Mouse (Mus musculus): Measurements from ENCODE around the gene Nckap5l. TPM values are rescaled to one million over a fixed set of nuclear protein-coding genes. Genes with fewer than 3 reads are reported as not detected.

Nckap5l gene
- polyA plus RNA-seq, 1 experiment: 6.1 TPM

- Histone ChIP-seq H3K4me3 (ENCODE audit: low read depth, low read length) (no peak overlapping the region), H3K27ac (ENCODE audit: insufficient read depth, low read length) (no peak overlapping the region), H3K4me1 (ENCODE audit: control insufficient read depth, insufficient read depth, low read length) (no peaks in the 10 kb centered on the region), H3K9me3 (replicated peaks; ENCODE audit: control insufficient read depth, insufficient read depth, low read length, poor library complexity, severe bottlenecking) (no peaks in the 10 kb centered on the region), H3K9ac (ENCODE audit: low read depth, poor library complexity, severe bottlenecking) (no peak overlapping the region), H3K36me3 (ENCODE audit: control insufficient read depth, insufficient read depth, low read length, poor library complexity, severe bottlenecking) (no peaks in the 10 kb centered on the region), H3K27me3 (ENCODE audit: control insufficient read depth, insufficient read depth, low read length, poor library complexity, severe bottlenecking) (no peaks in the 10 kb centered on the region)
- TF ChIP-seq POLR2A (IDR thresholded peaks at IDR 0.05; ENCODE audit: insufficient read depth, low read length) (no peak), CTCF (IDR thresholded peaks at IDR 0.05; ENCODE audit: low read depth, low read length) (no peak), EP300 (IDR thresholded peaks at IDR 0.05; ENCODE audit: insufficient read depth, low read depth, low read length) (no peak)
These were observed 73.5 kb downstream of the Nckap5l start for GRCm38 (mm10) chr15:99384071-99384470.

- H3K4me1 ChIP-seq (ENCODE audit: control insufficient read depth, insufficient read depth, low read length): no peaks in the 10 kb centered on the region
- H3K36me3 ChIP-seq (ENCODE audit: control insufficient read depth, insufficient read depth, low read length, poor library complexity, severe bottlenecking): no peaks in the 10 kb centered on the region
- H3K4me3 ChIP-seq (ENCODE audit: low read depth, low read length): no peak overlapping the region
- peaks cover 5% of the 10 kb centered on the region for H3K9me3 ChIP-seq (replicated peaks; ENCODE audit: control insufficient read depth, insufficient read depth, low read length, poor library complexity, severe bottlenecking)
- no peaks in the 10 kb centered on the region for H3K27me3 ChIP-seq (ENCODE audit: control insufficient read depth, insufficient read depth, low read length, poor library complexity, severe bottlenecking)
- TF ChIP-seq EP300 (IDR thresholded peaks at IDR 0.05; ENCODE audit: insufficient read depth, low read depth, low read length) (no peak), POLR2A (IDR thresholded peaks at IDR 0.05; ENCODE audit: insufficient read depth, low read length) (no peak), CTCF (IDR thresholded peaks at IDR 0.05; ENCODE audit: low read depth, low read length) (no peak)
- no peak overlapping the region for H3K27ac ChIP-seq (ENCODE audit: insufficient read depth, low read length)
- no peak overlapping the region for H3K9ac ChIP-seq (ENCODE audit: low read depth, poor library complexity, severe bottlenecking)
These were observed 74.7 kb downstream of the Nckap5l start for GRCm38 (mm10) chr15:99382893-99383292.

DNA sequence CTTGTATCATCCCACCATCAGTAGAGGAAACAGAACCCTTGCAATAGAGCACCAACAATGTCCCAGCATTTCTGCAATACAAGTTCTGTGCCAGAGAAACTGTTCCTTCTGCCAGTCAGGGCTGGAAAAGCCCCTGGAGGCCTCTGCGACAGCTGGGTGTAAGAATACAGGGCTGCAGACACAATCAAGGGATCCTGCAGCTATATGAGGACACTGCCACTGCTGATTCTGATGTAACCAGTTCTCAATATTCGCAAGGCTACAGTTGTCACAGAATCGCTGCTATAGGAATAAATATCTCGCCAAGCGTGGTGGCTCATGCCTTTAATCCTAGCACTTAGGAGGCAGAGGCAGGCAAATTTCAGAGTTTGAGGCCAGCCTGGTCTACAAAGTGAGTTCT is 81.3 kb downstream of the Nckap5l start:
- no peaks in the 10 kb centered on the region; the same call in 1 of the 2 replicates for H3K27me3 ChIP-seq (ENCODE audit: control insufficient read depth, insufficient read depth, low read length, poor library complexity, severe bottlenecking)
- peaks cover 5% of the 10 kb centered on the region for H3K9me3 ChIP-seq (replicated peaks; ENCODE audit: control insufficient read depth, insufficient read depth, low read length, poor library complexity, severe bottlenecking)
- no peak overlapping the region for H3K4me3 ChIP-seq (ENCODE audit: low read depth, low read length)
- H3K4me1 ChIP-seq (ENCODE audit: control insufficient read depth, insufficient read depth, low read length): no peaks in the 10 kb centered on the region
- no peak overlapping the region for H3K9ac ChIP-seq (ENCODE audit: low read depth, poor library complexity, severe bottlenecking)
- no peak overlapping the region for H3K27ac ChIP-seq (ENCODE audit: insufficient read depth, low read length)
- no peaks in the 10 kb centered on the region for H3K36me3 ChIP-seq (ENCODE audit: control insufficient read depth, insufficient read depth, low read length, poor library complexity, severe bottlenecking)
- TF ChIP-seq POLR2A (IDR thresholded peaks at IDR 0.05; ENCODE audit: insufficient read depth, low read length): no peak
- TF ChIP-seq CTCF (IDR thresholded peaks at IDR 0.05; ENCODE audit: low read depth, low read length): no peak
- no peak for TF ChIP-seq EP300 (IDR thresholded peaks at IDR 0.05; ENCODE audit: insufficient read depth, low read depth, low read length)

GRCm38 (mm10) chr15:99375581-99375980 is 82.0 kb downstream of the Nckap5l start:
- H3K36me3 ChIP-seq (ENCODE audit: control insufficient read depth, insufficient read depth, low read length, poor library complexity, severe bottlenecking): no peaks in the 10 kb centered on the region
- no peaks in the 10 kb centered on the region for H3K4me1 ChIP-seq (ENCODE audit: control insufficient read depth, insufficient read depth, low read length)
- no peak overlapping the region for H3K9ac ChIP-seq (ENCODE audit: low read depth, poor library complexity, severe bottlenecking)
- no peak overlapping the region for H3K4me3 ChIP-seq (ENCODE audit: low read depth, low read length)
- no peaks in the 10 kb centered on the region; the same call in 1 of the 2 replicates for H3K27me3 ChIP-seq (ENCODE audit: control insufficient read depth, insufficient read depth, low read length, poor library complexity, severe bottlenecking)
- no peak overlapping the region for H3K27ac ChIP-seq (ENCODE audit: insufficient read depth, low read length)
- TF ChIP-seq EP300 (IDR thresholded peaks at IDR 0.05; ENCODE audit: insufficient read depth, low read depth, low read length) (no peak), CTCF (IDR thresholded peaks at IDR 0.05; ENCODE audit: low read depth, low read length) (no peak), POLR2A (IDR thresholded peaks at IDR 0.05; ENCODE audit: insufficient read depth, low read length) (no peak)
- H3K9me3 ChIP-seq (replicated peaks; ENCODE audit: control insufficient read depth, insufficient read depth, low read length, poor library complexity, severe bottlenecking): peaks cover 5% of the 10 kb centered on the region

DNA sequence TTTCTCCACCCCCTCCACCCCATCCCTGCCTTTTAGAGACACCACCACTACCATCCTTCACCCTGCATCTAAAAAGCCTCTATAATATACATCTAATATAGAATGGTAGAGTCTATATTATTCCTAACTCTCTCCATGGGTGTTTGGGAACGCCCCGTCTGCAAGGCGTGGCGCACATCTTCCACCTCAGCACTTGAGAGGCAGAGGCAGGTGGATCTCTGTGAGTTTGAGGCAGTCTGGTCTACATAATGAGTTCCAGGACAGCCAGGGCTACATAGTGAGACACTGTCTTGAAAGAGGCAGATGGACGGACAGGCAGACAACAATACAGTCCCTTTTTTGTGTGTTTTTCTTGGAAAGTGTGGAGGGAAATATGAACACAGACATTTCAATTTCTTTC is 82.5 kb downstream of the Nckap5l start:
- H3K27me3 ChIP-seq (ENCODE audit: control insufficient read depth, insufficient read depth, low read length, poor library complexity, severe bottlenecking): no peaks in the 10 kb centered on the region; the same call in 1 of the 2 replicates
- H3K9ac ChIP-seq (ENCODE audit: low read depth, poor library complexity, severe bottlenecking): no peak overlapping the region
- H3K27ac ChIP-seq (ENCODE audit: insufficient read depth, low read length): no peak overlapping the region
- H3K36me3 ChIP-seq (ENCODE audit: control insufficient read depth, insufficient read depth, low read length, poor library complexity, severe bottlenecking): no peaks in the 10 kb centered on the region
- TF ChIP-seq EP300 (IDR thresholded peaks at IDR 0.05; ENCODE audit: insufficient read depth, low read depth, low read length) (no peak), CTCF (IDR thresholded peaks at IDR 0.05; ENCODE audit: low read depth, low read length) (no peak), POLR2A (IDR thresholded peaks at IDR 0.05; ENCODE audit: insufficient read depth, low read length) (no peak)
- H3K9me3 ChIP-seq (replicated peaks; ENCODE audit: control insufficient read depth, insufficient read depth, low read length, poor library complexity, severe bottlenecking): peaks cover 5% of the 10 kb centered on the region
- no peaks in the 10 kb centered on the region for H3K4me1 ChIP-seq (ENCODE audit: control insufficient read depth, insufficient read depth, low read length)
- no peak overlapping the region for H3K4me3 ChIP-seq (ENCODE audit: low read depth, low read length)

GRCm38 (mm10) chr15:99372761-99373160 is 84.8 kb downstream of the Nckap5l start:
- Histone ChIP-seq H3K4me1 (ENCODE audit: control insufficient read depth, insufficient read depth, low read length) (no peaks in the 10 kb centered on the region), H3K9me3 (replicated peaks; ENCODE audit: control insufficient read depth, insufficient read depth, low read length, poor library complexity, severe bottlenecking) (no peaks in the 10 kb centered on the region), H3K36me3 (ENCODE audit: control insufficient read depth, insufficient read depth, low read length, poor library complexity, severe bottlenecking) (no peaks in the 10 kb centered on the region), H3K9ac (ENCODE audit: low read depth, poor library complexity, severe bottlenecking) (no peak overlapping the region), H3K4me3 (ENCODE audit: low read depth, low read length) (no peak overlapping the region), H3K27me3 (ENCODE audit: control insufficient read depth, insufficient read depth, low read length, poor library complexity, severe bottlenecking) (no peaks in the 10 kb centered on the region; the same call in 1 of the 2 replicates), H3K27ac (ENCODE audit: insufficient read depth, low read length) (no peak overlapping the region)
- no peak for TF ChIP-seq POLR2A (IDR thresholded peaks at IDR 0.05; ENCODE audit: insufficient read depth, low read length)
- TF ChIP-seq EP300 (IDR thresholded peaks at IDR 0.05; ENCODE audit: insufficient read depth, low read depth, low read length): no peak
- no peak for TF ChIP-seq CTCF (IDR thresholded peaks at IDR 0.05; ENCODE audit: low read depth, low read length)

Other genes starting within 250 kb of the Nckap5l start
- gene Kcnh3, start 232.9 kb downstream of the Nckap5l start, polyA plus RNA-seq (2011; ENCODE audit: insufficient read depth, insufficient read length, low read depth, missing spikeins): 0.99 and 1.3 TPM in 2 replicates
- 76.2 and 84.9 TPM in 2 replicates for gene Mcrs1, start 205.8 kb downstream of the Nckap5l start, polyA plus RNA-seq (2011; ENCODE audit: insufficient read depth, insufficient read length, low read depth, missing spikeins)
- 42.8 and 51.2 TPM in 2 replicates for gene Prpf40b, start 162.7 kb downstream of the Nckap5l start, polyA plus RNA-seq (2011; ENCODE audit: insufficient read depth, insufficient read length, low read depth, missing spikeins)
- not detected in 2 replicates for gene Fam186b, start 161.9 kb downstream of the Nckap5l start, polyA plus RNA-seq (2011; ENCODE audit: insufficient read depth, insufficient read length, low read depth, missing spikeins)
- 10.1 and 10.2 TPM in 2 replicates for gene Fmnl3, start 87.3 kb downstream of the Nckap5l start, polyA plus RNA-seq (2011; ENCODE audit: insufficient read depth, insufficient read length, low read depth, missing spikeins)
- gene Tmbim6, start 64.9 kb downstream of the Nckap5l start, polyA plus RNA-seq (2011; ENCODE audit: insufficient read depth, insufficient read length, low read depth, missing spikeins): 429 and 499 TPM in 2 replicates
- 10.7 and 12.5 TPM in 2 replicates for gene Bcdin3d, start 17.0 kb upstream of the Nckap5l start, polyA plus RNA-seq (2011; ENCODE audit: insufficient read depth, insufficient read length, low read depth, missing spikeins)
- gene Faim2, start 70.4 kb upstream of the Nckap5l start, polyA plus RNA-seq (2011; ENCODE audit: insufficient read depth, insufficient read length, low read depth, missing spikeins): 0.72 and 0.90 TPM in 2 replicates
- not detected in 2 replicates for gene Aqp2, start 121.3 kb upstream of the Nckap5l start, polyA plus RNA-seq (2011; ENCODE audit: insufficient read depth, insufficient read length, low read depth, missing spikeins)
- gene Aqp5, start 133.0 kb upstream of the Nckap5l start, polyA plus RNA-seq (2011; ENCODE audit: insufficient read depth, insufficient read length, low read depth, missing spikeins): not detected in 2 replicates
- gene Aqp6, start 143.7 kb upstream of the Nckap5l start, polyA plus RNA-seq (2011; ENCODE audit: insufficient read depth, insufficient read length, low read depth, missing spikeins): 0.32 and 0.42 TPM in 2 replicates
- 122 and 134 TPM in 2 replicates for gene Racgap1, start 193.9 kb upstream of the Nckap5l start, polyA plus RNA-seq (2011; ENCODE audit: insufficient read depth, insufficient read length, low read depth, missing spikeins)
- gene Asic1, start 212.6 kb upstream of the Nckap5l start, polyA plus RNA-seq (2011; ENCODE audit: insufficient read depth, insufficient read length, low read depth, missing spikeins): 3.9 and 4.1 TPM in 2 replicates
- gene Smarcd1, start 244.4 kb upstream of the Nckap5l start, polyA plus RNA-seq (2011; ENCODE audit: insufficient read depth, insufficient read length, low read depth, missing spikeins): 92.3 and 100 TPM in 2 replicates
- gene Gm17349, start 247.7 kb upstream of the Nckap5l start, polyA plus RNA-seq (2011; ENCODE audit: insufficient read depth, insufficient read length, low read depth, missing spikeins): not detected in 2 replicates

Data from ES-Bruce4 (cell line).